Mouse (Mus musculus): ENCODE results near the gene Skp1a.
A peak's percentile ranks its signal among the peaks of the same experiment; 100 is the strongest.

Gene Skp1a

GRCm38 (mm10) chr11:52277433-52278150 lies 45.8 kb downstream of the Skp1a start:
- DNase-seq (ENCODE audit: low spot score in 2 of 2) = no peak

DNA sequence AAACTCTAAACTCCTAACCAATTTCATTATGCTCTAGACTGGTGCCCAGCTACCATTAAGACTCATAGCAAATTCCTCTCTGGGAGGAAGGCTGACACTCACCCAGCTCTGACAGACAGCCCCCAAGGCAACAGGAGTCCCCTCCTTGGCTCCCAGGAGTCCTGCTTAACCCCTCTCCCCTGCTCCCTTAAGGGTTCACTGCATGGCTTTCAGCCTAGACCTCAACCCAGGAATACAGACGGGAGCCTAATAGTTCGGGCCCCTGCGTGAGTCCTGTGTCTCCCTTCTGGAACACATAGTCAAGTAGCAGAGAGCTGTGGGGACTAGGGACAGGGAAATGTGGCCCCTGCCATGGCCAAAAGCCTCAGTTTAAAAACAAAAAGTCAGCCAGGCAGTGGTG lies 46.4 kb downstream of the Skp1a start:
- no peak for DNase-seq (ENCODE audit: low spot score in 2 of 2)

DNA sequence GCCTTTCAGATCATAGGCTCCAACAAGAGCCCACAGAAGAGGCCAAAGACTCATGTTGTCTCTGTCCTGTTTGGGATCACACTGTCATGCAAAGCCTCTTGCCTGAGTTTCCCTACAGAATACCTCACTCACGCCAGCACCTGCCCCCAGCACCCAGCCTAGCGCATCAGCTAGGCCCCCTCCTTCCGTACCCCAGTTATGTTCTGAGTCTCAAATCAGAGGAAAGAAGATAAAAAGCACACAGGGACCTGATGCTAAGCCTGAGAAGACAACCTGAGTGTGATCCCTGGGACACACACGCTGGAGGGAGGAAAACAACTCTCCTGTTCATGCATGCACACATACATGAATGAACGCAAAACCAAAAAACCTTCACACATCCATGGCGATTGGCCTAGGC lies 47.2 kb downstream of the Skp1a start:
- DNase-seq (ENCODE audit: low spot score in 2 of 2) = no peak

- DNase-seq (ENCODE audit: low spot score in 2 of 2) = no peak
Observed at GRCm38 (mm10) chr11:52279611-52280145, 47.9 kb downstream of the Skp1a start.

DNA sequence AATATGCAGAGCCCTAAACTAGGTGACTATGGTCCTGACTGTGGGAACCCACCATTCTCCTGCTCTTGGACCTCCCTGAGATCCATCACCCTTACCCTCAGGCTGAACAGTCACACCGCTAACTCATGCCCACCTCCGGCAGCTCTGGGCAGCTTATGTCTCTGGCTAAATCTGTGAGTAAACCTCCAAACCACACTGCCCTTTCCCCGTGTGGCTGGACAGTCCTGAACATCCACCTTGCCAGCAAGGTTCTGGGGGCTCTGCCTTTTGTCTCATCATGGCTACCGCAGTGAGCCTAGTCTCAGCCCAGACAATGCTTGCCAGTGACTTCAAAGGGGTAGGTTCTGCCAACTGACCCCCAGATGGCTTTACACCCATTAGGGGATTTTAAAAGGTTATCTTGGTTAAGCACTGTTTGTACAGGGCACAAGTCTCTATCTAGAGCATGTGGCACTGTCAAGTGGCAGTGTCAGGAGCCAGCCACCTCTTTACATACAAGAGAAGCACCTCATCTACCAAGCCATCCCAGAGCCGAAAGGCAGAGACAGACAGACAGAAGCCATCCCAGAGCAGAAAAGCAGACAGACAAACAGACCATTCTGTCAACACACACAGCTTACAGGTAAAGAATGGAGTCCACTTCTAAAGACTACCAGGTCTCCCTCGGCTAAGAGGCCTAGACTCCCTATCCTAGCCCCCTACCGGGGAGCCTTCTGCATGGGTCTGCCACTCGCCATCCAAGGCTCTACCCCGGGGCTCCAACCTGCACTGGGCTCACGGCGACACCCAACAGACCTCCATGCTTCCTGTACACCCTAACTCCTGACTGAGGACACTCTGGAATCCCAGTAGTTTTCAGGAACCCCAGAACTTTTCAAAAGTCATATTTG lies 49.0 kb downstream of the Skp1a start:
- DNase-seq (ENCODE audit: low spot score in 2 of 2) = no peak

- no peak for DNase-seq (ENCODE audit: low spot score in 2 of 2)
Observed at GRCm38 (mm10) chr11:52281568-52282328, 50.0 kb downstream of the Skp1a start.

DNA sequence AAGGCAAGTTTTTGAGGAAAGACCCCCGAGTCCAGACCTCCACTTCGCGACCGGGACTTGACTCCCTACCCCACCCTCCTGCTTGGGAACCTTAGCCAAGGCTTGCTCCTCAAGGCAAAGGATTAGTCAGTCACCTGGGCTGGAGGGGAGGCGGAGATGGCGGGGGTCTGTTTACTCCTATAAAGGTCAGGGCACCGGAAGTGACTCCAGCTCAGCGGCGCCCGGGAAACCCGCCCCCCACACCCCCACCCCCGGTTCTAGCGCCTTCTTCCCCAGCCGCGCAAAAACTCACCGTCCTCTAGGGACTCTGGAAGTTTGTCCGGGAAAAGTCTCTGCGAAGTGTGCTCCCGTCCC lies 50.6 kb downstream of the Skp1a start:
- no peak for DNase-seq (ENCODE audit: low spot score in 2 of 2)

GRCm38 (mm10) chr11:52282774-52283595 lies 51.2 kb downstream of the Skp1a start, which contains the start of gene Tcf7:
Gene Tcf7, minus strand, starts transcription at chr11:52283014.
- DNase-seq (ENCODE audit: low spot score in 2 of 2) = peak in 1 of 2 experiments; percentile 58

GRCm38 (mm10) chr11:52283596-52284571 lies 52.1 kb downstream of the Skp1a start:
- DNase-seq (ENCODE audit: low spot score in 2 of 2) = peak in 1 of 2 experiments; percentile 31

GRCm38 (mm10) chr11:52286301-52286957 lies 54.6 kb downstream of the Skp1a start:
- DNase-seq (ENCODE audit: low spot score in 2 of 2) = no peak

DNA sequence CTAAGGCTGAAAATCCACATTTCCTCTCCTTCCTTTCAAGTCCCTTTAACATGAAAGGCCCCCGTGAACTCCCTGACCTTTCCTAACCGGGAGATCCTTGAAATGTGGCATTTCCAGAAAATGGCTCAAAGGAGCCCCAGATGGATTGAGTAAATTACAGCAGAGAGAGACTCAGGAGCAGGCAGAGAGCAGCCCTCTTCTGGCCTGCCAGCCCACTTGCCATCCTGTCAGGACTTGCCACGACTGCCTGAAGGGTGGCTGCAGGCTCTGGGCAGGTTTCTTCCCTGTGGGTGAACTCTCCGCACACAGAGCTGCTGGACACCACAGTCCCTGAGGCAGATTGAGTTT lies 55.1 kb downstream of the Skp1a start:
- DNase-seq (ENCODE audit: low spot score in 2 of 2) = no peak

DNA sequence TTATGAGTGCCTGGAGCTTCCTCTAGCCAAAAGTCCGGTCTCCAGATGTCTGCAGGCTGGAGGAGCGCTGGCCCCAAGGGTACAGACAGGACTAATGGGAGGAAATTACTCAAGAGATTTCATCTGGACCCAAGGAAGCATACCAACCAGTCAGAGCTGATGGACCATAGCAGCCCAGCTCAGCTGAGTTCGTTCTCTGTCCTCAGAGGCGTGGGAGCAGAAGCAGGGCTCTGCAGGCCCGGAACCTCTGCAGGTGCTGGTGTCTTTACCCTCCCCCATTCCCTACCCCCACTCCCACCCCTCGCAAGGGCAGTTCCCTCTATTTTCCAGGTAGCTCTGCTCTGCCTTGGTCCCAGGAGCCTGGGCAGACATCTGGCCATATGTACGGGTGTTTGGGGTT lies 60.6 kb downstream of the Skp1a start:
- no peak for DNase-seq (ENCODE audit: low spot score in 2 of 2)

DNA sequence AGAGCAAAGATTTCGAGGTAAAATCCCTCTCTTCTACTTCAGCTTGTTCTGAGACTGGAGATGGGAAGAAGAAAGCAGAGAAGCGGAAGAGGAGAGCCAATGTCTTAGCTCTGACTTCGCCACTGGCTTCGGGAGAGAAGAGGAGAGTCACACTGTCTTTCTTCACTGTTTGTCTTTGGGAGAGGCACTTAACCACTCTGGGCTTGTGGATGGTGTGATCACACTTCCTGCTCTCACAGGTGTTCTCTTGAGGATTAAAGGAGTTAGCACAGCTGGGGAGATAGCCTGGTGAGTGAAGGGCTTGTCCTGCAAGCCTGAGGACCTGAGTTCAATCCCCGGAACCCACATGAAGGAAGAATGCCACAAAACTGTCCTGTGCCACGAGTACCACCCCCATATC lies 61.1 kb downstream of the Skp1a start:
- DNase-seq (ENCODE audit: low spot score in 2 of 2) = no peak

DNA sequence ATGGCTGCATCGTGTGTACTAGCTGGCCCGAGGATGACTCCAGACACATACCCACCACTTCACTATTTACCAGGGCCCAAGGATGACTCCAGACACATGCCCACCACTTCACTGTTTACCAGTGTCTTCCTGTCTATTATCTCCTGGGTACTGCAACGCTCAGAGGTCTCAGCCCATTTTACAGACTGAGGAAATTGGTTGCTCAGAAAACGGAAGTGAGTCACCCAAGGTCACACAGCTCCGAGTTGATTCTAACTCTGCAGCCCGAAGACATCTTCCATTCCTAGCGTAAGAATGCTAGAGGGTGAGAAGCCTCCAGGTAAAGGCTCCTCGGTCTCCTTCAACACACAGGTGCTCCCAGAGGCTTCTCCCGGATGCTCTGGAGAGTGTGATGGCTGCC lies 62.3 kb downstream of the Skp1a start:
- no peak for DNase-seq (ENCODE audit: low spot score in 2 of 2)

Measured in cerebellum, postnatal 4 days (tissue).